Comparison of ENCODE assay signal across 17 mouse cellular contexts in genomic region chr1:60839161-60839560, GRCm38 (mm10). TPM values are rescaled to one million over a fixed set of nuclear protein-coding genes. Genes with fewer than 3 reads are reported as not detected.
"Had no signal": no experiment of that assay in that cellular context is flagged by ENCODE, and none has a peak within 500 bp of the region (broad histone marks: within the 10 kb centered on the region; RNA-seq: fewer than 3 reads in every experiment).

No protein-coding gene starts in this region.

- DNase-seq: kidney, postnatal 36 days; layer of hippocampus, adult 9-11 months; layer of hippocampus, postnatal 36 days; lung, adult 18-20 months; lung, postnatal 36 days; thymus, postnatal 36 days had no signal

RNA-seq across cellular contexts. Expression of gene Ctla4, which starts 47.6 kb away (rescaled TPM):
- total RNA-seq: layer of hippocampus, adult 18-20 months; layer of hippocampus, postnatal 36 days; left cerebral cortex, adult 8-10 months; left cerebral cortex, postnatal 36 days; liver, adult 2 months; midbrain, postnatal 0 days had no signal
- polyA plus RNA-seq: kidney, postnatal 0 days; liver, adult 2 months; liver, embryonic 14.5 days; midbrain, embryonic 13.5 days; midbrain, postnatal 0 days; neural tube, embryonic 14.5 days; stomach, embryonic 15.5 days; testis, adult 2 months had no signal
